Mouse (Mus musculus): ENCODE results near the gene Cyth3. TPM values are rescaled to one million over a fixed set of nuclear protein-coding genes. Genes with fewer than 3 reads are reported as not detected.
A peak's percentile ranks its signal among the peaks of the same experiment; 100 is the strongest.

Gene Cyth3
- 12.3 and 15.2 TPM in 2 replicates for polyA plus RNA-seq (2012; rRNA removed)

- DNase-seq (ENCODE audit: low read depth in 1 of 2, low spot score in 2 of 2) = peak; percentile 78 to 92
- Histone ChIP-seq H3K4me1 (ENCODE audit: control insufficient read depth, insufficient read depth, insufficient read length) (peaks cover 3% of the 10 kb centered on the region), H3K27ac (ENCODE audit: insufficient read depth, low read length) (peak within 1 kb of the TSS; percentile 71), H3K4me3 (ENCODE audit: extremely low read depth, insufficient read depth, insufficient read length) (peak within 1 kb of the TSS; percentile 93), H3K36me3 (ENCODE audit: control insufficient read depth, insufficient read depth, low read length) (no peaks in the 10 kb centered on the region), H3K27me3 (ENCODE audit: control insufficient read depth, insufficient read depth, low read length) (peaks cover 4% of the 10 kb centered on the region; the same call in 1 of the 2 replicates)
- WGBS = 5% methylated on average over 45 of the region's 46 CpGs
- TF ChIP-seq POLR2A (IDR thresholded peaks at IDR 0.05; ENCODE audit: low read depth, low read length) = peak; percentile 18; the same call in 1 of the 2 replicates
- TF ChIP-seq CTCF (IDR thresholded peaks at IDR 0.05; ENCODE audit: extremely low read depth, insufficient read depth, insufficient read length, insufficient replicate concordance) = no peak
Measured at GRCm38 (mm10) chr5:143621893-143622622, at the start of gene Cyth3. Gene Cyth3, plus strand, starts transcription at chr5:143622447.

GRCm38 (mm10) chr5:143573067-143573466, 49.2 kb upstream of the Cyth3 start:
- Histone ChIP-seq H3K4me3 (ENCODE audit: extremely low read depth, insufficient read depth, insufficient read length) (no peak overlapping the region), H3K27me3 (ENCODE audit: control insufficient read depth, insufficient read depth, low read length) (no peaks in the 10 kb centered on the region), H3K27ac (ENCODE audit: insufficient read depth, low read length) (no peak overlapping the region), H3K4me1 (ENCODE audit: control insufficient read depth, insufficient read depth, insufficient read length) (no peaks in the 10 kb centered on the region), H3K36me3 (ENCODE audit: control insufficient read depth, insufficient read depth, low read length) (no peaks in the 10 kb centered on the region)
- 94% methylated on average over 4 of the region's 4 CpGs for WGBS
- no peak for TF ChIP-seq CTCF (IDR thresholded peaks at IDR 0.05; ENCODE audit: extremely low read depth, insufficient read depth, insufficient read length, insufficient replicate concordance)
- no peak for TF ChIP-seq POLR2A (IDR thresholded peaks at IDR 0.05; ENCODE audit: low read depth, low read length)
- DNase-seq (ENCODE audit: low read depth in 1 of 2, low spot score in 2 of 2) = no peak

- TF ChIP-seq CTCF (IDR thresholded peaks at IDR 0.05; ENCODE audit: extremely low read depth, insufficient read depth, insufficient read length, insufficient replicate concordance) = no peak
- no peak for DNase-seq (ENCODE audit: low read depth in 1 of 2, low spot score in 2 of 2)
- Histone ChIP-seq H3K27ac (ENCODE audit: insufficient read depth, low read length) (no peak overlapping the region), H3K4me3 (ENCODE audit: extremely low read depth, insufficient read depth, insufficient read length) (no peak overlapping the region), H3K4me1 (ENCODE audit: control insufficient read depth, insufficient read depth, insufficient read length) (no peaks in the 10 kb centered on the region), H3K36me3 (ENCODE audit: control insufficient read depth, insufficient read depth, low read length) (no peaks in the 10 kb centered on the region), H3K27me3 (ENCODE audit: control insufficient read depth, insufficient read depth, low read length) (no peaks in the 10 kb centered on the region)
- WGBS = 88% methylated on average over 19 of the region's 19 CpGs
Measured at GRCm38 (mm10) chr5:143574261-143575178, 47.7 kb upstream of the Cyth3 start.

GRCm38 (mm10) chr5:143579537-143580203, 42.6 kb upstream of the Cyth3 start:
- peak in 1 of 2 experiments; percentile 8 for DNase-seq (ENCODE audit: low read depth in 1 of 2, low spot score in 2 of 2)
- Histone ChIP-seq H3K4me1 (ENCODE audit: control insufficient read depth, insufficient read depth, insufficient read length) (no peaks in the 10 kb centered on the region), H3K36me3 (ENCODE audit: control insufficient read depth, insufficient read depth, low read length) (no peaks in the 10 kb centered on the region), H3K27ac (ENCODE audit: insufficient read depth, low read length) (no peak overlapping the region), H3K4me3 (ENCODE audit: extremely low read depth, insufficient read depth, insufficient read length) (no peak overlapping the region), H3K27me3 (ENCODE audit: control insufficient read depth, insufficient read depth, low read length) (no peaks in the 10 kb centered on the region)
- TF ChIP-seq CTCF (IDR thresholded peaks at IDR 0.05; ENCODE audit: extremely low read depth, insufficient read depth, insufficient read length, insufficient replicate concordance) = no peak
- no peak for TF ChIP-seq POLR2A (IDR thresholded peaks at IDR 0.05; ENCODE audit: low read depth, low read length)
- 49% methylated on average over 10 of the region's 10 CpGs for WGBS

- 77% methylated on average over 2 of the region's 2 CpGs for WGBS
- TF ChIP-seq POLR2A (IDR thresholded peaks at IDR 0.05; ENCODE audit: low read depth, low read length) (no peak), CTCF (IDR thresholded peaks at IDR 0.05; ENCODE audit: extremely low read depth, insufficient read depth, insufficient read length, insufficient replicate concordance) (no peak)
- Histone ChIP-seq H3K4me1 (ENCODE audit: control insufficient read depth, insufficient read depth, insufficient read length) (no peaks in the 10 kb centered on the region), H3K36me3 (ENCODE audit: control insufficient read depth, insufficient read depth, low read length) (no peaks in the 10 kb centered on the region), H3K27me3 (ENCODE audit: control insufficient read depth, insufficient read depth, low read length) (no peaks in the 10 kb centered on the region), H3K4me3 (ENCODE audit: extremely low read depth, insufficient read depth, insufficient read length) (no peak overlapping the region), H3K27ac (ENCODE audit: insufficient read depth, low read length) (no peak overlapping the region)
- DNase-seq (ENCODE audit: low read depth in 1 of 2, low spot score in 2 of 2) = no peak
Measured at GRCm38 (mm10) chr5:143580982-143581381, 41.3 kb upstream of the Cyth3 start.

- H3K4me1 ChIP-seq (ENCODE audit: control insufficient read depth, insufficient read depth, insufficient read length) = no peaks in the 10 kb centered on the region
- no peak for DNase-seq (ENCODE audit: low read depth in 1 of 2, low spot score in 2 of 2)
- 88% methylated on average over 8 of the region's 8 CpGs for WGBS
- no peaks in the 10 kb centered on the region for H3K27me3 ChIP-seq (ENCODE audit: control insufficient read depth, insufficient read depth, low read length)
- no peak overlapping the region for H3K27ac ChIP-seq (ENCODE audit: insufficient read depth, low read length)
- TF ChIP-seq POLR2A (IDR thresholded peaks at IDR 0.05; ENCODE audit: low read depth, low read length) = no peak
- H3K4me3 ChIP-seq (ENCODE audit: extremely low read depth, insufficient read depth, insufficient read length) = no peak overlapping the region
- H3K36me3 ChIP-seq (ENCODE audit: control insufficient read depth, insufficient read depth, low read length) = no peaks in the 10 kb centered on the region
Measured at GRCm38 (mm10) chr5:143581874-143582273, 40.4 kb upstream of the Cyth3 start.

All from spleen, adult 2 months (tissue).